Mouse (Mus musculus) thymus, postnatal 0 days (tissue): Measurements from ENCODE around the gene Zbtb16. TPM values are rescaled to one million over a fixed set of nuclear protein-coding genes. Genes with fewer than 3 reads are reported as not detected.

Experiments used
- DNase-seq: peaks from one replicate; pipeline ENCODE4 v3.0.0-alpha.2; 2015; ENCODE audit warnings: low spot score
- polyA plus RNA-seq: library from polyadenylated mRNA; unstranded; fragments of >200 nt; fragmentation: Nextera tagmentation; extraction: Ambion mirVana; gene quantifications from 2 replicates; pipeline ENCODE4 v1.2.1, GENCODE M21; 2015

The Zbtb16 gene
- 1.4 and 1.6 TPM in 2 replicates for polyA plus RNA-seq

- peak; percentile 55 for DNase-seq
These were observed at the start of gene Zbtb16 for GRCm38 (mm10) chr9:48835631-48836565. Gene Zbtb16, minus strand, starts transcription at chr9:48836222.

- DNase-seq: no peak
These were observed 36.9 kb upstream of the Zbtb16 start for GRCm38 (mm10) chr9:48872896-48873295.

- DNase-seq: no peak
These were observed 30.6 kb upstream of the Zbtb16 start for GRCm38 (mm10) chr9:48866523-48867121.

GRCm38 (mm10) chr9:48865235-48865634 lies 29.2 kb upstream of the Zbtb16 start:
- DNase-seq: no peak

GRCm38 (mm10) chr9:48861481-48861880 lies 25.5 kb upstream of the Zbtb16 start:
- no peak for DNase-seq

GRCm38 (mm10) chr9:48860526-48860845 lies 24.5 kb upstream of the Zbtb16 start:
- peak; percentile 67 for DNase-seq

- no peak for DNase-seq
These were observed 24.0 kb upstream of the Zbtb16 start for GRCm38 (mm10) chr9:48859828-48860525.

- DNase-seq: no peak
These were observed 21.9 kb upstream of the Zbtb16 start for GRCm38 (mm10) chr9:48857944-48858343.

- no peak for DNase-seq
These were observed 20.2 kb upstream of the Zbtb16 start for GRCm38 (mm10) chr9:48856240-48856639.

- DNase-seq: no peak
These were observed 13.5 kb upstream of the Zbtb16 start for GRCm38 (mm10) chr9:48849531-48849930.

GRCm38 (mm10) chr9:48839568-48839967 lies 3.5 kb upstream of the Zbtb16 start:
- DNase-seq: no peak

- no peak for DNase-seq
These were observed 2.3 kb upstream of the Zbtb16 start for GRCm38 (mm10) chr9:48838346-48838745.

- no peak for DNase-seq
These were observed 1.2 kb upstream of the Zbtb16 start for GRCm38 (mm10) chr9:48837181-48837580.

- DNase-seq: no peak
These were observed 526 bp upstream of the Zbtb16 start for GRCm38 (mm10) chr9:48836566-48836930.

GRCm38 (mm10) chr9:48834541-48835411 lies 1.2 kb downstream of the Zbtb16 start:
- no peak for DNase-seq

GRCm38 (mm10) chr9:48834006-48834405 lies 2.0 kb downstream of the Zbtb16 start:
- DNase-seq: no peak

GRCm38 (mm10) chr9:48833493-48833892 lies 2.5 kb downstream of the Zbtb16 start:
- DNase-seq: no peak

GRCm38 (mm10) chr9:48832473-48833100 lies 3.4 kb downstream of the Zbtb16 start:
- no peak for DNase-seq

- DNase-seq: no peak
These were observed 4.2 kb downstream of the Zbtb16 start for GRCm38 (mm10) chr9:48831560-48832460.

GRCm38 (mm10) chr9:48828839-48829238 lies 7.2 kb downstream of the Zbtb16 start:
- no peak for DNase-seq
